Mouse (Mus musculus): ENCODE measurements around the gene H2al1b. TPM values are rescaled to one million over a fixed set of nuclear protein-coding genes. Genes with fewer than 3 reads are reported as not detected.
"Not testable (repeated sequence)": the region's sequence is repeated elsewhere in the genome, so short reads cannot be mapped to it uniquely, and the experiment has no call there.

Gene H2al1b
- not detected in 2 replicates for polyA plus RNA-seq (2015; fragmentation: Nextera tagmentation; extraction: Ambion mirVana)

GRCm38 (mm10) chrX:11302132-11302531 is at the start of gene H2al1b:
Gene H2al1b (plus strand): TSS chrX:11302432.
- H3K9ac ChIP-seq; H3K27me3 ChIP-seq; H3K36me3 ChIP-seq; H3K27ac ChIP-seq; H3K4me3 ChIP-seq; H3K9me3 ChIP-seq; ATAC-seq (ENCODE audit: low FRiP score); H3K4me1 ChIP-seq (replicated peaks); H3K4me2 ChIP-seq: not testable (repeated sequence)
- 89% methylated on average over 1 of the region's 3 CpGs for WGBS

- Histone ChIP-seq H3K4me1 (replicated peaks) (peaks cover 9% of the 10 kb centered on the region), H3K9me3 (no peaks in the 10 kb centered on the region), H3K9ac (no peak overlapping the region), H3K27ac (no peak overlapping the region), H3K4me3 (no peak overlapping the region), H3K36me3 (no peaks in the 10 kb centered on the region), H3K27me3 (peaks cover 9% of the 10 kb centered on the region; the same call in 1 of the 2 replicates), H3K4me2 (no peak overlapping the region)
- 71% methylated on average over 5 of the region's 5 CpGs for WGBS
- ATAC-seq (ENCODE audit: low FRiP score): no peak
Measured at GRCm38 (mm10) chrX:11254062-11254461, 48.2 kb upstream of the H2al1b start.

GRCm38 (mm10) chrX:11254521-11255207 is 47.6 kb upstream of the H2al1b start:
- WGBS: 65% methylated on average over 11 of the region's 11 CpGs

GRCm38 (mm10) chrX:11255564-11256360 is 46.5 kb upstream of the H2al1b start:
- Histone ChIP-seq H3K27ac (no peak overlapping the region), H3K4me2 (no peak overlapping the region), H3K4me1 (replicated peaks) (no peaks in the 10 kb centered on the region), H3K36me3 (no peaks in the 10 kb centered on the region), H3K9ac (no peak overlapping the region), H3K9me3 (no peaks in the 10 kb centered on the region), H3K27me3 (peaks cover 9% of the 10 kb centered on the region; the same call in 1 of the 2 replicates), H3K4me3 (no peak overlapping the region)
- no peak for ATAC-seq (ENCODE audit: low FRiP score)
- WGBS: 73% methylated on average over 8 of the region's 8 CpGs

More at GRCm38 (mm10) chrX:11254521-11255207, 47.6 kb upstream of the H2al1b start:
- Histone ChIP-seq H3K36me3 (no peaks in the 10 kb centered on the region), H3K4me2 (no peak overlapping the region), H3K9me3 (no peaks in the 10 kb centered on the region), H3K4me1 (replicated peaks) (peaks cover 9% of the 10 kb centered on the region), H3K4me3 (no peak overlapping the region), H3K27ac (no peak overlapping the region), H3K9ac (no peak overlapping the region), H3K27me3 (peaks cover 9% of the 10 kb centered on the region; the same call in 1 of the 2 replicates)
- no peak for ATAC-seq (ENCODE audit: low FRiP score)

- 76% methylated on average over 8 of the region's 8 CpGs for WGBS
- Histone ChIP-seq H3K9ac (no peak overlapping the region), H3K9me3 (no peaks in the 10 kb centered on the region), H3K27ac (no peak overlapping the region), H3K4me2 (no peak overlapping the region), H3K36me3 (no peaks in the 10 kb centered on the region), H3K4me1 (replicated peaks) (no peaks in the 10 kb centered on the region), H3K27me3 (no peaks in the 10 kb centered on the region; the same call in 1 of the 2 replicates), H3K4me3 (no peak overlapping the region)
- no peak for ATAC-seq (ENCODE audit: low FRiP score)
Measured at GRCm38 (mm10) chrX:11264918-11265317, 37.3 kb upstream of the H2al1b start.

GRCm38 (mm10) chrX:11267791-11268190 is 34.4 kb upstream of the H2al1b start:
- H3K4me1 ChIP-seq (replicated peaks): no peaks in the 10 kb centered on the region
- 73% methylated on average over 7 of the region's 7 CpGs for WGBS
- no peak overlapping the region for H3K4me2 ChIP-seq
- no peaks in the 10 kb centered on the region for H3K9me3 ChIP-seq
- no peak overlapping the region for H3K9ac ChIP-seq
- H3K27ac ChIP-seq: no peak overlapping the region
- H3K36me3 ChIP-seq: no peaks in the 10 kb centered on the region
- no peaks in the 10 kb centered on the region; the same call in 1 of the 2 replicates for H3K27me3 ChIP-seq
- H3K4me3 ChIP-seq: no peak overlapping the region
- no peak for ATAC-seq (ENCODE audit: low FRiP score)

GRCm38 (mm10) chrX:11269074-11269473 is 33.2 kb upstream of the H2al1b start:
- ATAC-seq (ENCODE audit: low FRiP score): no peak
- Histone ChIP-seq H3K9me3 (no peaks in the 10 kb centered on the region), H3K4me3 (no peak overlapping the region), H3K36me3 (no peaks in the 10 kb centered on the region), H3K4me2 (no peak overlapping the region), H3K4me1 (replicated peaks) (no peaks in the 10 kb centered on the region), H3K9ac (no peak overlapping the region), H3K27ac (no peak overlapping the region), H3K27me3 (no peaks in the 10 kb centered on the region; the same call in 1 of the 2 replicates)
- WGBS: 78% methylated on average over 3 of the region's 3 CpGs

- H3K27ac ChIP-seq: no peak overlapping the region
- no peaks in the 10 kb centered on the region for H3K36me3 ChIP-seq
- ATAC-seq (ENCODE audit: low FRiP score): no peak
- H3K4me2 ChIP-seq: no peak overlapping the region
- H3K9ac ChIP-seq: no peak overlapping the region
- peaks cover 7% of the 10 kb centered on the region; the same call in 1 of the 2 replicates for H3K27me3 ChIP-seq
- no peaks in the 10 kb centered on the region for H3K9me3 ChIP-seq
- H3K4me3 ChIP-seq: no peak overlapping the region
- WGBS: 81% methylated on average over 3 of the region's 3 CpGs
- no peaks in the 10 kb centered on the region for H3K4me1 ChIP-seq (replicated peaks)
Measured at GRCm38 (mm10) chrX:11273190-11273589, 29.0 kb upstream of the H2al1b start.

- no peak for ATAC-seq (ENCODE audit: low FRiP score)
- Histone ChIP-seq H3K9ac (no peak overlapping the region), H3K27ac (no peak overlapping the region), H3K4me3 (no peak overlapping the region), H3K9me3 (no peaks in the 10 kb centered on the region), H3K4me2 (no peak overlapping the region), H3K36me3 (no peaks in the 10 kb centered on the region), H3K4me1 (replicated peaks) (no peaks in the 10 kb centered on the region), H3K27me3 (peaks cover 7% of the 10 kb centered on the region; the same call in 1 of the 2 replicates)
- WGBS: 74% methylated on average over 6 of the region's 6 CpGs
Measured at GRCm38 (mm10) chrX:11277083-11277482, 25.1 kb upstream of the H2al1b start.

GRCm38 (mm10) chrX:11280741-11281140 is 21.5 kb upstream of the H2al1b start:
- ATAC-seq (ENCODE audit: low FRiP score): no peak
- H3K4me3 ChIP-seq: no peak overlapping the region
- peaks cover 7% of the 10 kb centered on the region; the same call in 1 of the 2 replicates for H3K27me3 ChIP-seq
- no peak overlapping the region for H3K4me2 ChIP-seq
- 68% methylated on average over 2 of the region's 2 CpGs for WGBS
- no peaks in the 10 kb centered on the region for H3K36me3 ChIP-seq
- no peak overlapping the region for H3K9ac ChIP-seq
- H3K9me3 ChIP-seq: no peaks in the 10 kb centered on the region
- H3K4me1 ChIP-seq (replicated peaks): no peaks in the 10 kb centered on the region
- H3K27ac ChIP-seq: no peak overlapping the region

- H3K27ac ChIP-seq: no peak overlapping the region
- WGBS: 78% methylated on average over 14 of the region's 14 CpGs
- no peak overlapping the region for H3K9ac ChIP-seq
Measured at GRCm38 (mm10) chrX:11288306-11288882, 13.8 kb upstream of the H2al1b start.

GRCm38 (mm10) chrX:11289244-11289643 is 13.0 kb upstream of the H2al1b start:
- Histone ChIP-seq H3K4me3 (no peak overlapping the region), H3K9ac (no peak overlapping the region), H3K27ac (no peak overlapping the region), H3K9me3 (no peaks in the 10 kb centered on the region), H3K4me1 (replicated peaks) (no peaks in the 10 kb centered on the region), H3K36me3 (no peaks in the 10 kb centered on the region), H3K27me3 (peaks cover 11% of the 10 kb centered on the region; the same call in 1 of the 2 replicates), H3K4me2 (no peak overlapping the region)
- no peak for ATAC-seq (ENCODE audit: low FRiP score)
- WGBS: 59% methylated on average over 4 of the region's 4 CpGs

More at GRCm38 (mm10) chrX:11288306-11288882, 13.8 kb upstream of the H2al1b start:
- H3K4me2 ChIP-seq: no peak overlapping the region
- no peaks in the 10 kb centered on the region for H3K4me1 ChIP-seq (replicated peaks)
- H3K4me3 ChIP-seq: no peak overlapping the region
- H3K9me3 ChIP-seq: no peaks in the 10 kb centered on the region
- H3K36me3 ChIP-seq: no peaks in the 10 kb centered on the region
- no peak for ATAC-seq (ENCODE audit: low FRiP score)
- peaks cover 11% of the 10 kb centered on the region; the same call in 1 of the 2 replicates for H3K27me3 ChIP-seq
